Mouse (Mus musculus) fat pad, adult 2 months (tissue): Measurements from ENCODE around the gene Efcab8.
A peak's percentile ranks its signal among the peaks of the same experiment; 100 is the strongest.
"Not testable (repeated sequence)": the region's sequence is repeated elsewhere in the genome, so short reads cannot be mapped to it uniquely, and the experiment has no call there.

ENCODE experiments used
- DNase-seq: peaks from one replicate; pipeline ENCODE4 v3.0.0-alpha.2; 2011; ENCODE audit warnings: low read depth, low spot score; ENCODE audit errors: extremely low read depth

The Efcab8 gene

GRCm38 (mm10) chr2:153779394-153779981 is at the start of gene Efcab8:
Gene Efcab8, plus strand, starts transcription at chr2:153779931.
- no peak for DNase-seq

GRCm38 (mm10) chr2:153734033-153734432 is 45.7 kb upstream of the Efcab8 start:
- no peak for DNase-seq

- peak; percentile 71 for DNase-seq
Measured at GRCm38 (mm10) chr2:153740500-153741436, 39.0 kb upstream of the Efcab8 start, which contains the start of gene Mapre1. Gene Mapre1, plus strand, starts transcription at chr2:153741274.

- DNase-seq: no peak
Measured at GRCm38 (mm10) chr2:153741437-153742065, 38.2 kb upstream of the Efcab8 start.

- no peak for DNase-seq
Measured at GRCm38 (mm10) chr2:153747994-153748393, 31.7 kb upstream of the Efcab8 start.

- no peak for DNase-seq
Measured at GRCm38 (mm10) chr2:153750363-153750762, 29.4 kb upstream of the Efcab8 start.

GRCm38 (mm10) chr2:153762121-153762520 is 17.6 kb upstream of the Efcab8 start:
- no peak for DNase-seq

GRCm38 (mm10) chr2:153767484-153767883 is 12.2 kb upstream of the Efcab8 start:
- no peak for DNase-seq

GRCm38 (mm10) chr2:153768881-153769280 is 10.8 kb upstream of the Efcab8 start:
- no peak for DNase-seq

- no peak for DNase-seq
Measured at GRCm38 (mm10) chr2:153772950-153773349, 6.8 kb upstream of the Efcab8 start.

GRCm38 (mm10) chr2:153775472-153775871 is 4.3 kb upstream of the Efcab8 start:
- no peak for DNase-seq

GRCm38 (mm10) chr2:153778638-153779362 is 931 bp upstream of the Efcab8 start:
- DNase-seq: no peak

GRCm38 (mm10) chr2:153781181-153781580 is 1.4 kb downstream of the Efcab8 start:
- no peak for DNase-seq

GRCm38 (mm10) chr2:153784668-153785067 is 4.9 kb downstream of the Efcab8 start:
- no peak for DNase-seq

- DNase-seq: no peak
Measured at GRCm38 (mm10) chr2:153793366-153793765, 13.6 kb downstream of the Efcab8 start.

GRCm38 (mm10) chr2:153795090-153795489 is 15.4 kb downstream of the Efcab8 start:
- DNase-seq: no peak

GRCm38 (mm10) chr2:153807464-153807863 is 27.7 kb downstream of the Efcab8 start:
- DNase-seq: not testable (repeated sequence)

GRCm38 (mm10) chr2:153808146-153808545 is 28.4 kb downstream of the Efcab8 start:
- DNase-seq: no peak

GRCm38 (mm10) chr2:153808841-153809240 is 29.1 kb downstream of the Efcab8 start:
- DNase-seq: no peak

- no peak for DNase-seq
Measured at GRCm38 (mm10) chr2:153809921-153810320, 30.2 kb downstream of the Efcab8 start.

- DNase-seq: no peak
Measured at GRCm38 (mm10) chr2:153822005-153822543, 42.3 kb downstream of the Efcab8 start.
